Mouse (Mus musculus) layer of hippocampus, adult 18-20 months (tissue): ENCODE data around the gene Coq7. TPM values are rescaled to one million over a fixed set of nuclear protein-coding genes. Genes with fewer than 3 reads are reported as not detected.

Experiments
- DNase-seq, 2 experiments: peaks; one replicate each; pipeline ENCODE4 v3.0.0; 2022; ENCODE audit warnings: low spot score in 2 of 2
- long read RNA-seq: library from polyadenylated mRNA; stranded (forward); transcript quantifications from one replicate; pipeline ENCODE4 v2.0.0, GENCODE M21; 2021
- total RNA-seq, 2 experiments: library from RNA; stranded (reverse); gene quantifications; 2 replicates each; pipeline ENCODE4 v1.2.3; 2021

Coq7 gene
- total RNA-seq = 10 to 100 TPM; 34.1 to 35.5 TPM
- long read RNA-seq, transcript Coq7-201 (6 exons, 914 nt) = major isoform, 27 of 28 reads
- long read RNA-seq, partial matches to known transcripts = 0 of 28 reads
- long read RNA-seq, other reads (novel, unspliced or antisense) = 1 of 28 reads

DNA sequence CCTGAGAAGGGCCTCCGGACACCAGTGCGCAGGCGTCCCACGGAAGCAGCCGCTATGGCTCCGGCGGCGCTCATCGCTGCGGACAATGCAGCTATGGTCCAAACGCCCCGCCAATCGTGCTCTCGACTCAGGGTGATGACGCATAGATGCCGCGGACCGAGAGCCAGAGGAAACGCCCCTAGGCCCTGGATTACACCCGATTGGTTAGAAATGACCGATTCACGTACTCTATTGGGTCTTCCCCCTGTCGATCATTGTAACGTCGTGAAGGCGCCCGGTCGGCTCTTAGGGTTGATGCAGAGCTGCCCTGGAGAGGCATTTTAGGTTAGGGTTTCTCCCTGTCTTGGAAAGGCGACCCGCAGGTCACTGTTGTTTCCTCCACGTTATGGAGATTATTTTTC, at the start of gene Coq7:
Gene Coq7, minus strand, starts transcription at position 179 of the 401 bp plus-strand sequence.
- peak; percentile 93 to 98 for DNase-seq

- no peak for DNase-seq
Observed at GRCm38 (mm10) chr7:118579938-118580337, 46.8 kb upstream of the Coq7 start.

DNA sequence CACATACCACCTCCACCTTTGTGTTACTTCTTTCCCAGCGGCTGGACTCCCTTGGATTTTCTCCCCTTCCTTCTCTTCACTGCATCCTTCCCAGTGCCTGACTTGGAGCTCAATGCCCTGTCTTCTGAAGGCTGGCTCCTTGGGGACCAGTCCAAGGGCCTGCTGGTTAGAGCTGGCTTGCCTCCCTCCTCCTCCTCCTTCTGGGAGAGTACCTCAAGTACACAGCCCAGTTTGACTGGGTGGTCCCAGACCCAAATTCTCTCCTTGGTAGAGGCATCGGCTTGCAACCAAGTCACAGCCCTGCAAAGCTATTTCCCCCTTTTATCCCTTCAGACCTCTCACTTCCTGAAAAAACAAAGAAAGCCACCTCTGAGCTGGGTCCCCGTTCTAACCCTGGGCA, 45.1 kb upstream of the Coq7 start:
- no peak for DNase-seq

GRCm38 (mm10) chr7:118572039-118572438, 38.9 kb upstream of the Coq7 start:
- no peak for DNase-seq

- no peak for DNase-seq
Observed at GRCm38 (mm10) chr7:118571350-118571749, 38.2 kb upstream of the Coq7 start.

- DNase-seq = peak in 1 of 2 experiments; percentile 57
Observed at GRCm38 (mm10) chr7:118569121-118569543, 36.0 kb upstream of the Coq7 start.

GRCm38 (mm10) chr7:118554290-118554689, 21.1 kb upstream of the Coq7 start:
- no peak for DNase-seq

DNA sequence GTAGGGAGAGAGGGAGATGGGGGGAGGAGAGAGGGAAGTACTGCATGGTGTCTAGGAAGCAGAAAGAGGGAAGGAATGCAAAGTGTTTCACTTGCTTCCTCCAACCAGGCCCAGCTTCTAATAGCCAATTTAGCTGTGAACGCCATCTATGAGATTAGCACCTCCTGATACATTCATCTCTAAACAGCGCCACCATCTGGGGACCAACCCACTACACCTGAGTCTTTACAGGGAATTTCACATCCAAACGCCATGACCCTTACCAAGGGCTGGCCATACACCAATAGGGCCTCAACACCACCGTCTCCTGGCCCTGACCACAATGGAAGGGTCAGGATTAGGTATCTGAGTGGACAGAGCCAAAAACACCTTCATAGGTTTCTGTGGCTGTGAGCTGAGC, 20.7 kb upstream of the Coq7 start:
- DNase-seq = no peak

- no peak for DNase-seq
Observed at GRCm38 (mm10) chr7:118547451-118547850, 14.3 kb upstream of the Coq7 start.

DNA sequence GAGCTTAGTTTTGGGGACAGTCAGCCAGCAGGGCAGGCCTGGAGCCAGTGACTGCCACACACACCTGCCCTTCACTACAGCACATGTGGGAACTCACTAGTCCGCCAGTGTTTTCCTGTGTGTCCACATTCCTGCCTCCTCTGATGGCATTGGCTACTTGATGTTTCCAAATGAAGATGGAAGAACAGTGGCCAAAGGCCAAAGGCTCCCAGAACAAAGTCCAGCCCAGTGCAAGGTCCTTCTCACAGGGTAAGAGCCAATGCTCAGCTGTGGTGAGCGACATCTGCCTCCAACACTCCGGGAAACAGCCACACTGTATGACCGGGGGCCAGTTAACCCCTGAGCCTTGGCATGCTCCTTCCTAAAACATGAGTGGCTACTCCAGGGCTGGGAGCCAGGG, 11.0 kb upstream of the Coq7 start:
- DNase-seq = no peak

- no peak for DNase-seq
Observed at GRCm38 (mm10) chr7:118535076-118535475, 1.9 kb upstream of the Coq7 start.

- no peak for DNase-seq
Observed at GRCm38 (mm10) chr7:118534326-118534725, 1.2 kb upstream of the Coq7 start.

DNA sequence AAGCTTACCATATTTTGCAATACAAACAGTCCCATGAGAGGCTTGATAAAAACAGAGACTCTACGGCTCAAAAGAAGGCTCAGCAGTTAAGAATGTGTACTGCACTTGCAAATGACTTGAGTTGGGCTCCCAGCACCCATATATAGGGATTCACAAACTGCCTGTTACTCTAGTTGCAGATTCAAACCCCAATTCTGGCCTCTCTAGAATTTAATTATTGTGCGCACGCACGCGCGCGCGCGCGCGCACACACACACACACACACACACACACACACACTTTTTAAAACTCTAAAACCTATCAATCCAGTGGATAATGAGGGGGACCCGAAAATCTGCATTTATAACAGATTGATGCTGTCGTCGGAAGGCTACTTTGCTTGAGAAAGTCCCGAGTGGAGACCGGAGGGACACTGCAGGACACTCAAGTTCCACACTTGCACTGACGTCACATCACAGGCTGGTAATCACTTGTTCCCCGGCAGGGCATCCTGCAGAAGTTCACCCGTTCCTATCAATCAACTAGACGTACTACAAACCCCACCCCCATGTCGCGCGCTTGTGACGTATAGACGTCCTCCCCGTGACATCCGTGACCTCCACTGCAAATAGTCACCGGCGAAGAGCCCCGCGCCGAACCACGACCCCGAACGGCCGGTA, 508 bp downstream of the Coq7 start:
- DNase-seq = peak; percentile 94 to 99

DNA sequence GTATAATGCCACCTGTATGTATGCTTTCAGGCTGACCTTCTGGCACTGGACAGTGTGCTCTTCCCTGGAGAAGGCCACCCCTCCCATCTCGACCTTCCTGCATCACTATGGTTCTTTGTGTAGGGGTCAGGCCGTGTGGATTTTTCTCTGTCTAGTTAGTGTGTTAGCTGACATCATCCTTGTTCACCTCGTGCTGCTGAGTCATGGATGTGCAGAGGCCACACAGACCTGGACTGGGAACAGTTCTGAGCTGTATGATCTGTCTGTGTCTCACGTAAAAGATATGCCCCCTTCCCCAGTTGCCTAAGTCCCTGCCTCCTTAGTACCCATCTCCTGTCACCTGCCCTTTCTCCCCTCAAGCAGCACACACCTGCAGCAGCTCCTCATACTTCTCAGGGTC, 6.2 kb downstream of the Coq7 start:
- DNase-seq = no peak

DNA sequence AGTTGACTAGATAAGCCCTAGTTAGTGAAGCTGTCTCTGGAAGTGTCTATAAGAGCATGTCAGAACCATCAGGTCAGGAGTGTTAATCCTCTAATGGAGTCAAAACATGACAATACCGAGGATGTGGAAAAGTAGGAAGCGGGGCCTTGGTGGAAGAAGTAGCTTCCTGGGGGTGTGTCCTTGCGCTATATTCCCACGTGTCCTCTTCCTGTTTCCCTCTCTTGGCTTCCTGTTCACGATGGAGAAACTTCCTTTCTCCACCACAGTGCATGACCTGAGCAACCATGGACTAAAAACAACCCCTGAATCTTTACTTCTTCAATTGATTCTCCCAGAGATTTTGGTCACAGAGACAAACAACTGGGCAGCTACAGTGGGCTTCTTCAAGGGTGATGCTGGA, 11.1 kb downstream of the Coq7 start:
- DNase-seq = no peak

GRCm38 (mm10) chr7:118519661-118520060, 13.5 kb downstream of the Coq7 start:
- no peak for DNase-seq

- DNase-seq = peak; percentile 54 to 72
Observed at GRCm38 (mm10) chr7:118518687-118519086, 14.5 kb downstream of the Coq7 start.

GRCm38 (mm10) chr7:118517819-118518218, 15.3 kb downstream of the Coq7 start:
- no peak for DNase-seq

GRCm38 (mm10) chr7:118508556-118508955, 24.6 kb downstream of the Coq7 start:
- no peak for DNase-seq

GRCm38 (mm10) chr7:118503844-118504243, 29.3 kb downstream of the Coq7 start:
- DNase-seq = no peak

GRCm38 (mm10) chr7:118502333-118502732, 30.8 kb downstream of the Coq7 start:
- no peak for DNase-seq

- no peak for DNase-seq
Observed at GRCm38 (mm10) chr7:118499784-118500435, 33.2 kb downstream of the Coq7 start.
